Mouse (Mus musculus) layer of hippocampus, postnatal 36 days (tissue): ENCODE measurements around the gene Gm10488. TPM values are rescaled to one million over a fixed set of nuclear protein-coding genes. Genes with fewer than 3 reads are reported as not detected.
"Not testable (repeated sequence)": the region's sequence is repeated elsewhere in the genome, so short reads cannot be mapped to it uniquely, and the experiment has no call there.

Source experiments
- DNase-seq, 2 experiments: peaks; one replicate each; pipeline ENCODE4 v3.0.0; 2022
- microRNA-seq, 2 experiments: library from miRNA; unstranded; fragments of <30 nt; microRNA quantifications; one replicate each; pipeline ENCODE4 v1.2.0; 2021
- total RNA-seq, 2 experiments: library from RNA; stranded (reverse); gene quantifications; 2 replicates each; pipeline ENCODE4 v1.2.3; 2021

The Gm10488 gene
- total RNA-seq: not detected

DNA sequence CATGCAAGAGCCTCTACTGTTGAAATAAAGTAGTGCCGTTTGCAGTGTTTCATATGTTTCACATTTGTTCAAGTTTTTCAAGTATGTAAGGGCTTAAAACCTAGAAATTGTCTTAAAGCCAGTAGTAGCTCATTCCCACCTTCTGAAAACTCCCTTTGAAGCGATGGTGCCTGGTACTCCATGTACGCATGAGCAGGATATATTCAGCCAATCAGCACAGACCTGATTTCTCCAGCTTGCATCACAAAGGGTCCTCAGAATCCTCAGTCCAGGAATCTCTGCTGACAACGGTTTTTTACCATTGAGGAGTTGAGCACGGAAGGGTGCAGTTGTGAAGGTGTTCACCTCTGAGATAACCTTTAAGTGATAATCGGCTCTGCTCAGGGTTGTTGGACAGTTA lies at the start of gene Gm10488:
Gene Gm10488 (plus strand): TSS at position 301 of the 400 bp plus-strand sequence.
- DNase-seq: not testable (repeated sequence)

Small RNA genes lying within 50 kb of the gene (microRNA-seq; reads per million reads assigned to microRNA genes)
- 0 reads per million in 2 experiments for gene Gm44298
